Mouse (Mus musculus) C2C12 (cell line): ENCODE results near the gene Ddx52.

Experiments used
- CTCF ChIP-seq: IDR thresholded peaks from one replicate; pipeline ENCODE4 v1.5.1; 2011; ENCODE audit not compliant: control insufficient read depth, insufficient read depth, insufficient read length
- MAX ChIP-seq: IDR thresholded peaks from one replicate; pipeline ENCODE4 v1.6.1; 2011; ENCODE audit warnings: mild to moderate bottlenecking, control low read depth
- MYOD1 ChIP-seq: IDR thresholded peaks from one replicate; pipeline ENCODE4 v1.6.1; 2011; ENCODE audit warnings: low read depth; ENCODE audit not compliant: control insufficient read depth, insufficient read length
- MYOG ChIP-seq: IDR thresholded peaks from one replicate; pipeline ENCODE4 v1.6.1; 2011; ENCODE audit not compliant: control insufficient read depth, insufficient read length; ENCODE audit errors: extremely low read depth
- USF1 ChIP-seq: IDR thresholded peaks from one replicate; pipeline ENCODE4 v1.6.1; 2011; ENCODE audit warnings: low read depth, mild to moderate bottlenecking, control low read depth, moderate library complexity

GRCm38 (mm10) chr11:83927097-83927496 is 14.8 kb upstream of the Ddx52 start:
- TF ChIP-seq CTCF (no peak), USF1 (no peak), MYOG (no peak), MAX (no peak), MYOD1 (no peak)
